Mouse (Mus musculus) liver, postnatal 0 days (tissue): ENCODE results near the gene Nhlh1. TPM values are rescaled to one million over a fixed set of nuclear protein-coding genes. Genes with fewer than 3 reads are reported as not detected.

Source experiments
- ATAC-seq: fragments of 200-750 bp; cut with Nextera tagmentation; 2 replicates; pipeline ENCODE4 v1.8.0; 2017; ENCODE audit warnings: mild to moderate bottlenecking, moderate library complexity
- DNase-seq: peaks from one replicate; pipeline ENCODE4 v3.0.0-alpha.2; 2016
- H3K27ac ChIP-seq: fragments of 300-500 bp; sonication (generic); 2 replicates; pipeline ENCODE4 v1.5.1; 2014; ENCODE audit warnings: antibody characterized with exemption, moderate library complexity, mild to moderate bottlenecking, low read depth
- H3K27me3 ChIP-seq: fragments of 300-500 bp; sonication (generic); 2 replicates; pipeline ENCODE4 v1.6.1; 2014; ENCODE audit warnings: low read length, control low read depth, mixed read lengths; ENCODE audit not compliant: insufficient read depth
- H3K36me3 ChIP-seq: fragments of 300-500 bp; sonication (generic); replicated peaks from 2 replicates; pipeline ENCODE4 v1.6.1; 2014; ENCODE audit warnings: mild to moderate bottlenecking, control low read depth, low read length, moderate library complexity, mixed read lengths; ENCODE audit not compliant: insufficient read depth
- H3K4me1 ChIP-seq: fragments of 300-500 bp; sonication (generic); 2 replicates; pipeline ENCODE4 v1.6.1; 2014; ENCODE audit warnings: antibody characterized with exemption, mild to moderate bottlenecking, control low read depth; ENCODE audit not compliant: insufficient read depth
- H3K4me2 ChIP-seq: fragments of 300-500 bp; sonication (generic); 2 replicates; pipeline ENCODE4 v1.6.1; 2014; ENCODE audit warnings: low read depth, mild to moderate bottlenecking, low read length, moderate library complexity, mixed read lengths
- H3K4me3 ChIP-seq: fragments of 300-500 bp; sonication (generic); 2 replicates; pipeline ENCODE4 v1.5.1; 2014; ENCODE audit warnings: low read depth, low read length
- H3K9ac ChIP-seq: fragments of 300-500 bp; sonication (generic); replicated peaks from 2 replicates; pipeline ENCODE4 v1.6.1; 2014; ENCODE audit warnings: mild to moderate bottlenecking, moderate library complexity
- H3K9me3 ChIP-seq: fragments of 300-500 bp; sonication (generic); 2 replicates; pipeline ENCODE4 v1.6.1; 2016; ENCODE audit warnings: mild to moderate bottlenecking, control low read depth, low read length, mixed read lengths
- CTCF ChIP-seq: sonication (generic); IDR thresholded peaks from 2 replicates; pipeline ENCODE4 v1.5.1; 2016; ENCODE audit warnings: antibody characterized with exemption, low read depth
- EP300 ChIP-seq: IDR thresholded peaks from 2 replicates; pipeline ENCODE4 v1.6.1; 2016; ENCODE audit warnings: antibody characterized with exemption, low read depth, mild to moderate bottlenecking
- WGBS: fragments of 180-500 bp; shearing (Covaris S2); extraction: QIAGEN DNeasy Blood & Tissue Kit; methylation state at CpG from one replicate; pipeline ENCODE4 v1.1.7; 2014; ENCODE audit not compliant: insufficient replicate concordance; 5-methylcytosine and 5-hydroxymethylcytosine counted together
- polyA plus RNA-seq: library from polyadenylated mRNA; unstranded; fragments of >200 nt; fragmentation: Nextera tagmentation; extraction: Ambion mirVana; gene quantifications from 2 replicates; pipeline ENCODE4 v1.2.1, GENCODE M21; 2015

Nhlh1 gene
- polyA plus RNA-seq, 1 experiment from 2014 or later, result not detected

DNA sequence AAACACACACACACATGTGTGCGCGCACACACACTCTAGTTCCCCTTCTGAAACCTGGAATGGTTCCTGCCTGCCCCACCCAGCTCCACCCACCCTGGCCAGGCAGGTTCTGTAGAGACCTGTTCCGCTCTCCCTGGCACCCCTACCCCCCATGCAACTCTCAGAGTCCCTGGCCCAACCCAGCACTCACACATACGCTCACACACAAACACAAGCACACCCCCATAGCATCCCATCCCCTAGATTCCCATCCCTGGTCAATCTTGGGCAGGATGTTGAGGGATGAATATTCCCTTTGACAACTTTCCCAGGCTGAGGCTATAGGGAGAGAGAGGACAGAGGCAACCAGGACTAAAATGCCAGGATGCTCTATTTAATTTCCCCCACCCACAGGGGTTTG lies 38.0 kb downstream of the Nhlh1 start:
- TF ChIP-seq EP300 (no peak), CTCF (no peak)
- no peaks in the 10 kb centered on the region for H3K9me3 ChIP-seq
- ATAC-seq (no peak), DNase-seq (no peak)
- H3K4me2 ChIP-seq, result no peak overlapping the region
- no peaks in the 10 kb centered on the region for H3K36me3 ChIP-seq
- no peak overlapping the region for H3K9ac ChIP-seq
- no peaks in the 10 kb centered on the region for H3K4me1 ChIP-seq
- no peak overlapping the region for H3K4me3 ChIP-seq
- H3K27me3 ChIP-seq, result no peaks in the 10 kb centered on the region
- 93% methylated on average over 4 of the region's 4 CpGs for WGBS
- H3K27ac ChIP-seq, result no peak overlapping the region

DNA sequence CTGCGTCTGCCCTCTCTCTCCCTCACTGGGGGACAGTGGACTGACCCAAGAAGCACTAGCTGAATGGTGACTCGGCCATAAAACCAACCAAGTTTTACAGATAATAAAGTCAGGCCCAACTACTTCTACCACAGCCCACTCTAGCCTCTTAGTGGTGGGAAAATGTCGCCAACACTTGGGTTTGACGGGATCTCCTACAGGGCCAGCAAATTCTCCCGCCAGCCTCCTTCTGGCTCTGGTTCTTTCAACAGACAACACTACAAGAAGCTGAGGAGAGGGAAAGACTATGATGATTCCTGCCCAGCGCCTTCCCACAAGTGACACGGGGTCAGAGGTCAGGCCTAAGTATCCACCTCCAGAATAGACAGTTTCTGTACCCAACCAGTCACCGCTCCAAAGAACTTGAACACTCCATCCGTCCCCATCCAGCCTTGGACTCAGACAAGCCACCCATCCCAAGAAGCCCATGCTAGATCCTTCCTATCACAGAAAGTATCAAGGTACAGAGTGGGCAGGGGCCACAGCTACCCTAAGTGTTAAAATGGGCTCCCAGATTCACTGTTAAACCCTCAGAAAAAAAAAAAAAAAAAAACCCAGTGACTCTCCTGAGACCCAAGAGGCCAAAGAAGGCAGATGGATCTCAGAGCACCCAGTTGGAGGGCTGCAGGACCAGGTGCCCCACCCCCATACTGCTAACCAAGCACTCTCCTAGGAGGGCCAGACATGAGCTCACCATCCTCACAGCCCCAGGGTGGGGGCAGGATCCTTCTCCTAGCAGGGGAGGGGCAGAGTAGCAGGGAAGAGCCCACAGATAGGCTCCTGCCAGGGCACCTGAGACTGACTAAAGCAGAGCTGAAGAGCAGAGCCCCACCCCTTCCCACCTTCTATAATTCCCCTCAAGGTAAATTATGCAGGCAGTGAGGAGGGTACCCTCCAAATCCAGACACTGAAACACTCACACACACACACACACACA lies 38.7 kb downstream of the Nhlh1 start:
- H3K27me3 ChIP-seq, result no peaks in the 10 kb centered on the region
- no peaks in the 10 kb centered on the region for H3K9me3 ChIP-seq
- no peaks in the 10 kb centered on the region for H3K4me1 ChIP-seq
- H3K4me2 ChIP-seq, result no peak overlapping the region
- H3K4me3 ChIP-seq, result no peak overlapping the region
- H3K9ac ChIP-seq, result no peak overlapping the region
- no peak for DNase-seq
- 75% methylated on average over 9 of the region's 9 CpGs for WGBS
- no peaks in the 10 kb centered on the region for H3K36me3 ChIP-seq
- no peak for ATAC-seq
- TF ChIP-seq EP300, result no peak
- TF ChIP-seq CTCF, result no peak
- no peak overlapping the region for H3K27ac ChIP-seq

DNA sequence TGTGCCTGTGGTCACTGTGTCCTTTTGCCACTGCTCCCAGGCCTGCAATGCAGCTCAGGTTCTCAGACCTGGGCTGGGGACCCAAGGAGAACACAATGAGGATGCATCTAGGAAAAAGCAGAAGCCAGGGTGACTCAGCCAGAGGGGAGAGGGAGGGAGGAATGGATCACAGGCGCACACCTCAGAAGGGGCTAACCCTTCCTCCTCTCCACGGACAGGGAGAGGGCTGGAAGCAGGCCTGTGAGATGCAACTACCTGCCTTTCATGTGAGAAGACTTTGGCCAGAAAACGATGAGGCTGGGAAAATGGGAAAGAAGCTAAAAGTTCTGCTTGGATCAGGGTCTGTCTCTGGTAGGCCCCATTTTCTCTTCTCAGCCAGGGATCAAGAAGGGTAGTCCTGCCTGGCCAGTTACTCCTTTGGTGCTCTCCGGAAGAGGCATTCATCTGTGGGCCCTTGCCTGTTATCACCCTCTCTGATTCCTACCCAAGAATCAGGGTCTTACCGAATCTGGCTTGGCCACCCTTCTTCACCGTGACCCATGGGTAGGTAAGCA lies 39.8 kb downstream of the Nhlh1 start:
- Histone ChIP-seq H3K36me3 (no peaks in the 10 kb centered on the region), H3K4me1 (no peaks in the 10 kb centered on the region), H3K9me3 (no peaks in the 10 kb centered on the region), H3K27me3 (no peaks in the 10 kb centered on the region), H3K9ac (no peak overlapping the region), H3K27ac (no peak overlapping the region), H3K4me3 (no peak overlapping the region), H3K4me2 (no peak overlapping the region)
- TF ChIP-seq EP300, result no peak
- no peak for TF ChIP-seq CTCF
- ATAC-seq (no peak), DNase-seq (no peak)
- WGBS, result 73% methylated on average over 6 of the region's 6 CpGs

GRCm38 (mm10) chr1:172016660-172017516 lies 40.5 kb downstream of the Nhlh1 start:
- ATAC-seq, result no peak

GRCm38 (mm10) chr1:172016031-172016430 lies 41.3 kb downstream of the Nhlh1 start:
- Histone ChIP-seq H3K36me3 (no peaks in the 10 kb centered on the region), H3K27ac (no peak overlapping the region), H3K4me1 (no peaks in the 10 kb centered on the region; the same call in 1 of the 2 replicates), H3K27me3 (no peaks in the 10 kb centered on the region), H3K4me2 (no peak overlapping the region), H3K9me3 (no peaks in the 10 kb centered on the region), H3K9ac (no peak overlapping the region), H3K4me3 (no peak overlapping the region)
- WGBS, result 49% methylated on average over 8 of the region's 8 CpGs
- ATAC-seq, result no peak
- no peak for DNase-seq
- TF ChIP-seq EP300, result no peak
- TF ChIP-seq CTCF, result no peak

More at GRCm38 (mm10) chr1:172016660-172017516, 40.5 kb downstream of the Nhlh1 start:
- Histone ChIP-seq H3K9ac (no peak overlapping the region), H3K27ac (no peak overlapping the region), H3K27me3 (no peaks in the 10 kb centered on the region), H3K4me3 (no peak overlapping the region), H3K4me1 (no peaks in the 10 kb centered on the region; the same call in 1 of the 2 replicates), H3K36me3 (no peaks in the 10 kb centered on the region), H3K9me3 (no peaks in the 10 kb centered on the region), H3K4me2 (no peak overlapping the region)
- TF ChIP-seq CTCF (no peak), EP300 (no peak)
- no peak for DNase-seq
- 71% methylated on average over 6 of the region's 6 CpGs for WGBS
